Mouse (Mus musculus): Measurements from ENCODE around the gene Camta1.

DNA sequence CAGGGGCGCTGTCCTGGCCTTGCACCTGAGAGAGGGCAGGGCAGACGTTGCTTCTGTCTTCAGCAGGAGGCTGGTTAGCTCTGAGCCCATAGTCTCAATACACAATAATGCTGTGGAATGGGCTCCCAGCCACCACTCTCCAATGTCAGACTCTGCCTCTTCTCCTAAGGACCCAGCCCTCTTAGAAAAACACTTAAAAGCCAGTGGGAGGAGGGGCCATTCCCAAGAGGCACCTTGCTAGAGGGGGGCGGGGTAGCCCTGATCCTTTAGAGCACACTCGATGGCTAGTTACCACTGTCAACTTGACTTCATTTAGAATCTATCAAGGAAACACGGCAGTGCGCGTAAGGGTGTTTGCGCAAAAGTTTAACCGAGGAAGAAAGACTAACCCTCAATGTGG, 618.2 kb downstream of the Camta1 start:
- no peak for TF ChIP-seq CTCF (IDR thresholded peaks at IDR 0.05; ENCODE audit: low read depth)
- TF ChIP-seq EP300 (optimal IDR thresholded peaks at IDR 0.05) = no peak

All from stomach, postnatal 0 days (tissue).